Mouse (Mus musculus) embryo, embryonic 10 days (tissue): ENCODE results near the gene Rpap2.

ENCODE experiments used
- DNase-seq: peaks from one replicate; pipeline ENCODE4 v3.0.0-alpha.2; 2015; ENCODE audit warnings: low spot score

Rpap2 gene

DNA sequence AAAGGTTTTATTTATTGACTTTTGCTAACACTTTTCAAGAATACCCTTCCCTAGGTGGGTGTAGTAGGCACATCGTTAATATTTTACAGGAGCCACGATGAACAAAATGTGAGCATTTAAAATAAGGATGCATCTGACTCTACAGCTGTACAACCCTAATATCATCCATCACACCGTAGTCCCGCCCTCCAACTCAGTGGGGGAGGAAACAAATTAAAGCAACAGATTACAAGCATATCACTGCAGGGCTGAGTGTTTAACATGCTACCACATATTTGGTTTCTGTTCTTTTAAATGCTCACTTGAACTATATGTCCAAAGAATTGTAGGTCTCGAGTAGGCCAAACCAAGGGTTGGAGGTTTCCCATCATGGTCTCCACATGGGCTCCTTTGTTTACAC, 90.0 kb downstream of the Rpap2 start:
- no peak for DNase-seq

DNA sequence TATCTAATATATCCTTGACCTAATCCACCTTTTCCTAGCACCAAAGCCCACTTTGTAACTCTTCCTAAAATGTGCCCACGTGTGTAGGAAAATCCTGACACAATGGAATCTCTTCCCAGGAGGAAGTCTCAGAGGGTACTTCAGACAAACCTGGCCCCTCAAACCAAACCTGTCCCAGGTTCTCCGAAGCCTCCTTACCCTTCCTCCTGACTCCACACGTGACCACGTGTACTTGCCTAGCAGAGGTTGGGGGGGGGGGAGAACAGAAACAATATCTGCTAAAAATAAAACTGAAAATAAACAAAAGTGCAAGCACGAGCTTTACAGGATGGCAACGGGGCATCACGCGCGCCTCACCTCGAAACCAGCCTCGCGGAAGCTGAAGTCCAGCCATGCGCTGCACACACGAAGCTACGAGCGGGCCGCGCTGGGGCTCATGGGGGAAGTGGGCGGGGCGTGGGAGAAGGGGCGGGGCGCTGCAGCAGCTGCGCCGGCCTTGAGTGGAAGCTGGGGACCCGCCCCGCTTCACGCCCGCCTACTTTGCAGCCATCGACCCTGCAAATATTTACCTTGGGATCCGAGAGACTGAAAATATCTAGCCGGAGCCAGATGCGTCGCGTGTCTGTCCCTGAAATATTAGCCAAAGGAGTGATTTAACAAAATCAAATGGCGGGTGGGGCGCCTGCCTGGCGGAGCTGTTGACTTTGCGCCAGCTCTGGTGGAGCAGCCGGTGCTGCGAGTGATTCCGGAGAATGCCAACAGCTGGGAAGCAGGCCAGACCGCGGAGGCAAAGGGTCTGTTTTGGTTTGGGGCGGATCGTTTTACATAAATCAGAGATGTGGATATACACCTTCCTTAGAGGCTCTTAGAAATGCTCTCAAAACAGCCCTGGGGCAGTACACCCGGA, 90.7 kb downstream of the Rpap2 start:
- DNase-seq, result peak; percentile 81

DNA sequence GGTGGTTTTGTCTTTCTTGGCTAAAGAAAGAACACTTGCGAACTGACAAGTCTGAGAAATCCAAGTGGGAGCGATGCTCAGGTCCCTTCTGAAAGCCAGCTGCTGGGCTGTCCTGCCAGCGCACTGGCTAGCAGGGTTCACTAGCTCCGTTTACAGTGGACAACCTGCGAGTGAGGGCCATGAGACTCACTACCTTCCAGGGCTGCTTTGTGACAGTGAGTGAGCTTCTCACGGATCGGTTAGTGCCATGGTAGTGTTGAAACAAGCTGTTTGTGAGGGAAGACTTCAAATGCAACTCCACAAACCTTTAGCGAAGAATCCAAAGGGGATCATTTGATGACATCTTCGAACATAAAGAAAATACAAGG, 91.3 kb downstream of the Rpap2 start:
- DNase-seq, result peak; percentile 21

DNA sequence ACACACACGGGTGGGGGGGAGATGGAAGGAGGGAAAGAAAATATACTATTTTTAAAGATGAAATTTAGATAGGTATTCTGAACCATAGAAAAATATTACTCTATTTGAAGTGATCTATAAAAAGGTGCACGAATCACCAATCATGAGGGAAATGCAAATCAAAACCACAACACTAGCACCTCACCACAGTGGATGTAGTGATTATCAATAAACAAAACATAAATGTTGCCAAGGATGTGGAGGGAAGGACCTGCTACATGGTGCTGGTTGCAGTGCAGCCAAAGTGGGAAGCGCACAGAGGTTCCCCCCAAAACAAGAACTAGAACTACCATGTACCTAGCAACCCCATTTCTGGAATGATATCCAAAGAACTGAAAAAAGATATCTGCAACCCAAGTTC, 97.8 kb downstream of the Rpap2 start:
- DNase-seq, result no peak

DNA sequence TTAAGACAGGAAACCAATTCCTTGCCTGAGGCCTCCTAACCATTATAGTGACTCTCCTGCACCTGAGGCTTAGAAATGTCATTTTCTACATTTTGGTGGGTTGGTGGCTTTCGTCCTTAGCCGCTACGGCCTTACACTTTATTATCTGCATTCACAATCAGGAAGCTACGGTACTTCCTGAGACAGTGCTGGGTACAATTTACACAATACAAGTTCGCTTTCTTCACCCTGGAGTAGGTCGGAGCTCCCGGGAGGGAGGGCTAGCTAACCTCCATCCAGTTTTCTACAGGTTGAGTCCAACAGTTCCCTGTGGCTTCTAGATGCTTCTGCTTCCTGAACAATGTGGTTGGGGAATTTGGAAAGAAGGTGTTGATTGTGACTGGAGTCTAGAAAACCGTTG, 101.7 kb downstream of the Rpap2 start:
- DNase-seq, result no peak

DNA sequence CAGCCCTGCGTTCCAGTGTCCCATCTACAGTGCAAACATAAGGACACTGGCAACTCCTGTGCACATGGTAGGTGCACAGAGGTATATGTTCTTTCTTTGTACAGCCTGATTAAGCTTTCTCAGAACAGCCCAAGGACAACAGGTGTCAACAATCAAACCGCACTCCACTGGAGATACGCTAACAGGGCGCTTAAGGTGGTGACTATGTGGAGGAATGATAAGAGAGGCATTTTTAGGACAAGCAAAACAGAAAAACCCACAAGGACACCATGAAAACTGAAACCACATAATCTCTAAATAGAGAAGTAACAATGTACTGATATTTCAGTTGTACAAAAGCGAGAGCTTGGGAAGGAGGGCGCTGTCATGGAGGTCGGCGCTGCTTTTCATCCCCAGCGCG, 103.7 kb downstream of the Rpap2 start:
- no peak for DNase-seq

DNA sequence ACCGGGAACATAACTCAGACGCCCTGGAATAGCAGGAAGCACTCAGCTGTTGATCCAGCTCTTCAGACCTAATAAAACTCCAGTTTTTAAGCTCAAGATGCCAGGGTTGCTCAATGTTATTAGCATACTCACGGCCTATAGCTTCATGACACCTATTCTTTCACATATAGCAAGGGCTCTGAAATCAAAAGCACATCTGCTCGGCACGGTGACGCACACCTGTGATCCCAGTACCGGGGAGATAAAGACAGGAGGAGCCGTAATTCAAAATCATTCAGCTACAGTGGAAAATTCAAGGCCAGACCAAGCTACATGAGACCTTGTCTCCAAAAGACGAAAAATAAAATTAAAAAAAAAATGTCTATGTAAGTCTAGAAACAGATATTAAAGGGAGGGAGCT, 104.5 kb downstream of the Rpap2 start:
- DNase-seq, result no peak

DNA sequence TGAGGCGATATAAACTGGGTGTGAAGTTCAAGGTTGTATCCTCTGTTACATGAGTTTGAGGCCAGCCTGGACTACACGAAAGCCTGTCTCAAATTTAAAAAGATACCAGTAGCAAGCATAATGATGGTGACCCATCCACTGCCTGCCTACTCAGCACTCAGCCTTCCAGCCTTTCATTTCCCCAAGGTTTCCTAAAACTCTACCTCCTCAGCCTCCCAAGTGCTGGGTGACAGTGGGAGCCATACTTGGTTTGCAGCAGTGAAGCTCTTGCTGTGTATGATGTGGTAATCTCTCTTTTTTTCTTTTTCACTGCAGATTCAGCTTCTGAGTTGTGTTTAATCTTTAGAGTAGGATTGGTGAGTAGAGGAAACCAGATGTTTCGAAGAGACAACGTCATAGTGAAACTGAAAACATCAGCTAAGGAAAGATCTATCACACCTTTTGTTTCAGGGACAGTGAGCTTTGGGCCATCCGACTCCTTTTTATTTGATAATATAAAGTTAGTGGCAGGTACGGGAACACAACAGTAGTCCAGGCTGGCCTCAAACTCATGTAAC, 106.1 kb downstream of the Rpap2 start:
- no peak for DNase-seq

DNA sequence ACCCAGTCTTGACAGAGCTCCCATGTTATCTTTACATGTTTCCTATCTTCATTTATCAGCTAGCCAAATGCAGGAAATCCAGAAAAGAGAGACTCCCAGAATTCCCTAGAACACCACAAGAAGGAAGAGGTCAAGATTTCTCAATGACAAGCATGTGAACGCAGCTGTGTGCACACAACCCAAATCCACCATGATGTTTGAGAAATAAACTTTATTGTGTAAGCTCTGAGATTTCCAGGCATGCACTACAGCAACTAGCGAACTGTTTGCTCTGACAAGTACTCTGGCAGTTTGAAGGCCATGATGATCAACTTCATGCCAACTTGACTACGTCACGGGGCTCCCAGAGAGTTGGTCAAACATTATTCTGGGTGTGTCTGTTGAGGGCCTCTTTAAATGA, 108.6 kb downstream of the Rpap2 start:
- DNase-seq, result no peak

DNA sequence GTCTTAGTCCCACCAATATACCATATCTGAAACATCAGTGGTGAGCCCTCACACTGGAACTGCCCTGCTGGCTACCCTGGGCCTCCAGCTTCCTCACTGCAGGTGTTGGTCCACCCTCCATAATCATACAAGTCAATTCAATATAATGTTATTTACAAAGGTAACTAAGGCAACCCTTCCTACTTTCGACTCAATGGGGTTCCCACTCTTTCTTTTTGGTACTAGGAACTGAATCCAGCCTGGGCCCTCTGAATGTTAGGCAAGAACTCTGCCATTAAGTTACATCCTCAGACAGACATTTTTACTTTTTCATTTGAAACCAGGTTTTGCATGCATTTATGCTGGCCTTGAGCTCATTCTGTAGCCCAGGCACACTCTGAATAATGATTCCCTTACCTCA, 109.1 kb downstream of the Rpap2 start:
- DNase-seq, result no peak

DNA sequence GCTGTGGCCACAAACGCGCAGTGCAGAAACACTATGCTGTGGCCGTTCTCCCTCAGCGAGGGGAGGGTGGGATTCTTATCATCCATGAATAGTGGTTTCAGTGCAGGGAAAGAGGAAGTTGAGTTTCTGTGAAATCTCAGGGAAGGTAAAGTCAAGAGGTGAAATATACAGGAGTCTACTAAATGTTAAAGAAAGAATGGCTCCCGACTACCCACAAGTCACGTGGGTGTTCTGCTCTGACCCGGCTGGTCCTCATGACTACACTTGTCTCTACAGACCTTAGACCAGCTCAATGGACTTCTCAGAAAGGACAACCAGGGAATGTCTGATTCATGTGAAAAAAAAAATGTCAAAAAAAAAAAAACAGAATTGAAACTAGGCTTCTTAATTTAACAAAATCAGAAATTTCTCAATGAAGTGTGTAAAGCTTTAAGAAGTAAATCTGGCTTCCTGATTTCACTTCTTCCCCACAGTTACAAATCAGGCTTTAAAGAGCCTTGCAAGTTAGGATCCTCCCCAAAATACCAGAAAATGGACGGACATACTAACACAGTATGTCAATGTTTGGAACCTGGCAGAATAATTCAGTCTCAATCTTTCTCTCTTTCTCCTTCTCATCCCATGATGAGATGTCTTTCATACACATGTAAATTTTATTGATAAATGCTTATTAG, 111.1 kb downstream of the Rpap2 start:
- DNase-seq, result no peak
